Mouse (Mus musculus) 3T3-L1 (cell line): Measurements from ENCODE around the gene Pfn3.
"Not testable (repeated sequence)": the region's sequence is repeated elsewhere in the genome, so short reads cannot be mapped to it uniquely, and the experiment has no call there.

Source experiments
- DNase-seq: peaks from one replicate; pipeline ENCODE4 v3.0.0-alpha.2; 2015; ENCODE audit warnings: low read depth, low spot score

Gene Pfn3

GRCm38 (mm10) chr13:55414743-55415380 lies at the start of gene Pfn3:
Gene Pfn3, minus strand, starts transcription at chr13:55415232.
- no peak for DNase-seq

GRCm38 (mm10) chr13:55464027-55464884 lies 49.2 kb upstream of the Pfn3 start, which contains the start of gene Prr7:
Gene Prr7, plus strand, starts transcription at chr13:55464267.
- no peak for DNase-seq

GRCm38 (mm10) chr13:55463399-55464026 lies 48.5 kb upstream of the Pfn3 start:
- no peak for DNase-seq

- no peak for DNase-seq
Observed at GRCm38 (mm10) chr13:55462965-55463364, 47.9 kb upstream of the Pfn3 start.

DNA sequence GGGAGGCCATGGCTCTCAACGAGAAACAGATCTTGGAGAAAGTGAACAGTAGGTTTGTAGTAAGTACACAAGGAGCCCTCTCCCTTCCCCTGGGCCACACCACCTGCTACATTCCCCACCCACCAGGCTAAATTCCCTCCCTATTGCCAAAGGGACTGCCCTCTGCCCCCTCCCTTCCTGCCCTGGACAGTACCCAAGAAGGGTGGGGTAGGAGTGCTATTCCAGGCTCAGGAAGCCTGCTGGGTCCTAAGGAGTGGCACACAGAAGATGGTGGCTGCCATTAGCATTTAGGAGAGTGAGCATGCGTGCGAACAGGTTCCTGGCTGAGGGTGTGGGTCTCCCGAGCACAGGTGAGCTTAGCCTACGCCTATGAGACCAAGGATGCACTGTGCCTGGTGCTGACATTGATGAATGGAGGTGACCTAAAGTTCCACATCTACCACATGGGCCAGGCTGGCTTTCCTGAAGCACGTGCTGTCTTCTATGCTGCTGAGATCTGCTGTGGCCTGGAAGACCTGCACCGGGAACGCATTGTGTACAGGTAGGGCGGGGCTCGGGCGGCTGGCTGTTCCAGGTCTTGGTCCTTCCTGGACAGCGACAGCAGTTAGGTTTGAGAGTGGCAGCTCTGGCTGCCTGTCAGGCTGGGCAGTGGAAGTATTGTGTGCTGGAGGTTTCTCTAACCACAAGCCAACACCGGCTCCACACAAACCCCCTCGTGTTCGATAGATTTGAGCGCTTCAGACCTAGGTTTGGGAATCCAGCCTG lies 36.9 kb upstream of the Pfn3 start:
- DNase-seq, result no peak

- no peak for DNase-seq
Observed at GRCm38 (mm10) chr13:55451296-55451695, 36.3 kb upstream of the Pfn3 start.

DNA sequence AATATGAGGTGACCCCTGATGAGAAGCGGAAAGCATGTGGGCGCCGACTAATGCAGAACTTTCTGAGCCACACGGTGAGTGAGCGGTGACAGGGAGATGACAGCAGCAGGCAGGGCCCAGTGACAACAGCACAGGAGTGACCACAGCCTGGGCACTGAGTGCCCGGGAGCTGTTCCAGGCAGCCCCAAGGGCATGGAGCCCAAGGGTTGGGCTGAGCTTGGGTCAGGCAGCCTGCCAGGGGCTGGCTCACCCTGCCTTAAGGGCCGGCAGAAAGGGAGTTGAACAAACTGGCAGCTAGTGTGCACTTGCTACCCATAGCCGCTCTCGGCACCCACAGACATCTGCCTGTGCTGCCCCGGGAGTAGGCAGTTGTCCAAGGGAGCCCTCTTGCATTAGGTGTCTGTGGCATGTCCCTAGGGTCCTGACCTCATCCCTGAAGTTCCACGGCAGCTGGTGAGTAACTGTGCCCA lies 35.5 kb upstream of the Pfn3 start:
- peak; percentile 82 for DNase-seq

GRCm38 (mm10) chr13:55449679-55450441 lies 34.8 kb upstream of the Pfn3 start:
- DNase-seq, result peak; percentile 51

- DNase-seq, result no peak
Observed at GRCm38 (mm10) chr13:55449205-55449604, 34.2 kb upstream of the Pfn3 start.

GRCm38 (mm10) chr13:55448131-55448530 lies 33.1 kb upstream of the Pfn3 start:
- no peak for DNase-seq

DNA sequence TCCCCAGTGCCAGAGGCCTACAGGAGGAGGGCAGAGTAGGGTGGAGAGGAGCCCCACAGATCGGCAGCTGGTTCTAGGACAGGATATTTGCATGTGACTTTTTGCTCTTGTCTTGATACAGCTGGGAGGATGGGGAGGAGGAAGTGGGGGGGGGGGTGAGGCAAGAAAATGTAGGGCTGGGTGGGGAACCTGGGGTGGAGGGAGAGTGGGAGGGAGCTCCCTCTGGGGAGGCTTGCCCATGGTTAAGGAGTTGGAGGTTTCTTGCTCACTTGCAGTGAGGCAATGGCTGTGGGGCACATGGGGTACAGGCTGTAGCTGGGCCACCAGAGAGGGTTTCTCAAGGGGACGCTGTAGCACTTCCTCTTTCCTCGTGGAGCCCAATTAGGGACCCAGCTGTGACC lies 32.5 kb upstream of the Pfn3 start:
- DNase-seq, result no peak

- DNase-seq, result no peak
Observed at GRCm38 (mm10) chr13:55446483-55447105, 31.6 kb upstream of the Pfn3 start.

GRCm38 (mm10) chr13:55445361-55446091 lies 30.5 kb upstream of the Pfn3 start:
- DNase-seq, result peak; percentile 43

DNA sequence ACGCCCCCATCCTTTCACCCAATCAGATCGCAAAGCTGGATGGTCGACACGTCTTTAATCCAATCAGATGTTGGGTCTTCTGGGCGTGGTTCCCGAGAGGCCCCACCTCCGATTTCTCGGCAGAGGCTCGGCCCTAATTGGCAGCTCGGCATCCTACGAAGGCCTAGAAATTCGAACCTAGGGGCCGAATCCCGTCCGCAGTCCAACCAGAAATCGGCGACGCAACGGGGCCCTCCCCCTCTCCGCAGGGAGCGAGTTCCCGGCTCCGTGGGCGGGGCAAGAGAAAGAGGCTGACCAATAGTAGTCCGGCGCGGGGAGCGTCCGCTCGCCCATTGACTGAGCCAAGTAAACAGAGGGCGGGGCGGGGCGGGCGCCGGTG lies 29.9 kb upstream of the Pfn3 start, which contains the start of gene Grk6:
TSS of gene Grk6 (plus strand) at position 136 of the 379 bp plus-strand sequence.
- DNase-seq, result peak; percentile 99

- no peak for DNase-seq
Observed at GRCm38 (mm10) chr13:55444286-55444936, 29.4 kb upstream of the Pfn3 start.

GRCm38 (mm10) chr13:55443799-55444285 lies 28.8 kb upstream of the Pfn3 start:
- DNase-seq, result no peak

- DNase-seq, result not testable (repeated sequence)
Observed at GRCm38 (mm10) chr13:55437111-55437629, 22.1 kb upstream of the Pfn3 start.

- DNase-seq, result no peak
Observed at GRCm38 (mm10) chr13:55431889-55432685, 17.1 kb upstream of the Pfn3 start.
